Comparison of ENCODE assay signal across 15 mouse cellular contexts in the genomic region with DNA sequence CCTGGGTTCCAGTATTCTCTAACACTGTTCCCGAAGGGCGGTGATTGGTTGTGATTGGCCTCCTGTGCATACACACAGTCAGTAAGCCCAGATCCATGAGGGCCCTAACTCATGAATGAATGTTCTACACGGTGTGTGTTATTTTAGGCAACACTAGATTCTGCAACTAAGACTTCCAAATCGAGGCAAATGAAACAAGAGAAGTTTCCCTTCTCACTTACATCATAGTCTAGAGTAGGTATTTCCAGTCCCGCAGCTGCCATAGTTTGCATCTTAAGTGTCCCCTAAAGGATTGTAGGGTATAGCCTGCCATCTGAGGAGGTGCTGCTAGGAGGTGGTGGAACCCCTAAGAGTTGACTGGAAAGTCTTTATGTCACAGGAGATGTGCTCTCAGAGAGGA.
"Had no signal": no experiment of that assay in that cellular context is flagged by ENCODE, and none has a peak within 500 bp of the region (broad histone marks: within the 10 kb centered on the region; RNA-seq: fewer than 3 reads in every experiment).

No protein-coding gene starts in this region.

- DNase-seq: retina, postnatal 1 day; right cerebral cortex, adult 18-20 months; right cerebral cortex, postnatal 14 days; right cerebral cortex, postnatal 25 days; right cerebral cortex, postnatal 4 days; spleen, adult 18-20 months; thymus, adult 18-20 months; thymus, adult 2 months; thymus, postnatal 14 days; thymus, postnatal 25 days; thymus, postnatal 36 days; thymus, postnatal 4 days had no signal

- H3K36me3 ChIP-seq: neural tube, embryonic 15.5 days; stomach, embryonic 15.5 days had no signal

- H3K4me1 ChIP-seq: stomach, embryonic 15.5 days had no signal

- H3K27me3 ChIP-seq: neural tube, embryonic 15.5 days; stomach, embryonic 15.5 days had no signal

- H3K9ac ChIP-seq: neural tube, embryonic 15.5 days; stomach, embryonic 15.5 days had no signal

- H3K27ac ChIP-seq: neural tube, embryonic 15.5 days; stomach, embryonic 15.5 days; stomach, postnatal 0 days had no signal

- H3K4me3 ChIP-seq: neural tube, embryonic 15.5 days; stomach, embryonic 15.5 days had no signal

- H3K9me3 ChIP-seq: neural tube, embryonic 15.5 days; stomach, embryonic 15.5 days had no signal

- H3K4me2 ChIP-seq: neural tube, embryonic 15.5 days; stomach, embryonic 15.5 days had no signal
